Mouse (Mus musculus) frontal cortex, adult (tissue): Measurements from ENCODE around the gene Fam166a.
A peak's percentile ranks its signal among the peaks of the same experiment; 100 is the strongest.
"Not testable (repeated sequence)": the region's sequence is repeated elsewhere in the genome, so short reads cannot be mapped to it uniquely, and the experiment has no call there.

Experiments used
- ATAC-seq: cut with Nextera tagmentation; 2 replicates; pipeline ENCODE4 v1.9.2; 2017; ENCODE audit warnings: mild to moderate bottlenecking, moderate library complexity, mixed read lengths; ENCODE audit not compliant: low TSS enrichment

Gene Fam166a

DNA sequence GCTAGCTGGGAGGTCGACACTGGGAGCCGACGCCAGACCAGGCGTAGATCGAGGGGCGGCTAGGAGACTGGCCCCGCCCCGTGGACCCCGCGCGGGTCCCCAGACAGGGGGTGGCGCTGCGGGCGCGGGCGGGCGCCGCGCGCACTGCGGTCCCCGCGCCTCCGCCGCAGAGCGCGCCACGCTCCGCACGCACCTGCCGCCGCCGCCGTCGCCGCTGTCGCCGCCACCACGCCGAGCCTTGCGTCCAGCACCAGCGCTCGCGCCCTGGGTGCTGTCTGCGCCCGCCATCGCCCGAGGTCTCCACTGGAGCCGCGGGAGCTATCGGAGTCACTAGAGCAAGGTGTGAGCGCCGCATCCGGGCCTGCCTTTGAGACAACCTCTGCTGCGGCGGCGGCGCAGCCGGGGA is 23.6 kb downstream of the Fam166a start, which contains the start of the genes Rnf208 and Cysrt1:
Rnf208 (plus strand) TSS at position 155 of the 406 bp plus-strand sequence.
Cysrt1 (minus strand) TSS at position 352 of the 406 bp plus-strand sequence.
- ATAC-seq = peak; percentile 21

DNA sequence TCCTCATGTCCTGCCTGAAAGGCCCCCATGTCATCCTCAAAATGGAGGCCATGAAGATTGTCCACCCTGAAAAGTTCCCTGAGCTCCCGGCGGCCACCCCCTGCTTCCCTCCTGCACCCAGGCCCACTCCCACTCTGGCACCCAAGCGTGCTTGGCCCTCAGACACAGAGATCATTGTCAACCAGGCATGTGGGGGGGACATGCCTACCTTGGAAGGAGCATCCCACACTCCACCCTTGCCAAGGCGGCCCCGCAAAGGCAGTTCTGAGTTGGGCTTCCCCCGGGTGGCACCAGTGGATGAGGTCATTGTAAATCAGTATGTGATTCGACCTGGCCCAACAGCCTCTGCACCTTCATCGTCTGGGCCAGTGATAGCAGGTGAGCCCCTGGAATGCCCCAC is 24.8 kb downstream of the Fam166a start:
- no peak for ATAC-seq

DNA sequence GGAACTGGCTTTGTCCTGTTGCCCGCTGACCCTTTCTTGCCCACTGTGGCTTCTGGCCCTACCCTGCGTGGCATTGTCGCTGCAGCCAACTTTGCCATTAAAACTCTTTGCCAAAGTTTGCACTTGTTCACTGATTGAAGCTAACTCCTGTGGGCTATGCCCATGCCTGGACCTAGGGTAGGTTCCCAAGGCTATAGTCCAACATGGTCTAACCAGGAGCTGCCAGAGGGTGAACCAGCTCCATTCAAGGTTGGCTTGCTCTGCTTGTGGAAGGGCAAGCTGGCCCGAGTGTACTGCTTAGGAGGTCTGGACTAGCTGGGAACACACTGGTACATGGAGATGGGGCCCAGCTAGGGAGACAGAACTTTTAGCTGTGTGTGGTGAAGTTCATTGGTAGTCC is 25.6 kb downstream of the Fam166a start:
- ATAC-seq = no peak

DNA sequence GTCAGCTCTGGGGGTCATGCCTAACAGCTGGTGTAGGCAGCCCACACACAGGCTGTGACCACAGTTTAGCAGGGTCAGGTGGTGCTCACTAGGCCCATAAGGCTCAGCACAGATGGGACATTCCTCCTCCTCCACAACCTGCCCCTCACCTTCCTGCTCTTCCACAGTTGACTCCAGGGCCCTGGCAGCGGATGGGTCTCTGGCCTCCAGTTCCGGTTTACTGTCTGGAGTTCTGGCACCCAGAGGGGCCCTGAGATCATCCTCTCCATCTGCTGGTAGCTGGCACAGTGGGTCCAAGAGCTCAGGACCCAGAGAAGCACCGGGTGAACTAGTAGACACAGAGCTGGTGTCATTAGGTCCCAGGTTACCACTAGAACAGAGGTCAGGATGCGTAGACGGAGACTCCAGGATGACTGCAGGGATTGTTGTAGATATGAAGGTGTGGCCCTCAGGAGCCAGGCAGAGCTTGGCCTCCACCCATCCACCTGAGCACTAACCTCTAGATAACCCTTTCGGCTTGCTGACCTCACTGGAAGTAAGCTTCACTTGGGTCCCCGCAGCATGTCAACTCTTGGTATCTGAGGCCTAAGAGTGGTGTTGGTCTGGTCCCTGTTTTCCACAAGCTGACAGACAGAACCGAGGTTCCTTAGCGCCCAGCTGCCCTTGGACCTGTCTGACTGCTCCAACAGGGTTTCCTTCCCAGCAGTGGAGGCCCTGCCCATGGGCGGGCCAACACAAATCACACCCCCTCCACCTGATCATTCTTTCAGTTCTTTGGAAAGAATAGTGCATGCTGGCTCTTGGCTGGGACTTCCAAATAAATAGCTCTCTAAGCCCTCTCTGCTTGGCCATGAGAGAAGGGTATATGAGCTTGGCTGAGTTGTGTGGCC is 27.9 kb downstream of the Fam166a start, which contains the start of gene AL732309.1:
AL732309.1 (minus strand) TSS at position 681 of the 890 bp plus-strand sequence.
- ATAC-seq = no peak

DNA sequence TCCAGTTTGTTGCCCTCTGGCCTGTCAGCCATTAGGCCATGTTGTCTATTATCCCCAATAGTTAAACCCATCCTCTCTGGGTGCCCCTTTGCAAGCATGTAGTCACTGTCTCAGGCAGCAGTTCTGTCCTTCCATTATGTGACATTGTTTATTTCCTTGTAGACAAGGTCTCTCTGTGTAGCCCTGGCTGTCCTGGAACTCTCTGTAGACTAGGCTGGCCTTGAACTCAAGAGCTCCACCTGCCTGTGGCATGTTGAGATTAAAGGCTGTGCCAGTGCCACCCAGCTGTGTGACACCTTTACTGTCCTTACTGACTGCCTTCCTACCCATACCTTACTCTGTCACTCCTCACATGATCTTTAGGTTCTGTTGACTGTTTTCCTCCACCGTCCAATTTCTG is 33.8 kb downstream of the Fam166a start:
- no peak for ATAC-seq

DNA sequence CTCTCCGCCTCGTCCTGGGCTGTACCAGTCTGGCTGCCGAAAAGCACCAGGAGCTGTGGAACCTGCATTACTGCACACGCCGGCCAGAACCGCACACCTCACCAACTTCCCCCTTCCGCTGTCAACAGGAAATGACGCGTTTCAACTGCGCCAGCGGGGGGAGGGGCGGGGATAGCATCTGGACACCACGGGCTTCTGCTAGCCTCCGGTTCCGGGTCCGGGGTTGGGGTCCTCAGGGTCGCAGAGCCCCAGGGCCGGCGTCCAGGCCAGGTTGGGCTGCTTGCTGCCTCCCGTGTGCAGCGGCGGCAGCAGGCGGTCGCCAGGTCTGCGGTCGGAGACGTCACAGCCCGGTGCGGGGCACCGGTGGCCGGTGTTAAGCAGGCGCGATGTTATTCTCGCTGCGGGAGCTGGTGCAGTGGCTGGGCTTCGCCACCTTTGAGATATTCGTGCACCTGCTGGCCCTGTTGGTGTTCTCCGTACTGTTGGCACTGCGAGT is 36.8 kb downstream of the Fam166a start, which contains the start of gene Tmem203:
Tmem203 (plus strand) TSS at position 156 of the 496 bp plus-strand sequence.
- ATAC-seq = peak; percentile 89

DNA sequence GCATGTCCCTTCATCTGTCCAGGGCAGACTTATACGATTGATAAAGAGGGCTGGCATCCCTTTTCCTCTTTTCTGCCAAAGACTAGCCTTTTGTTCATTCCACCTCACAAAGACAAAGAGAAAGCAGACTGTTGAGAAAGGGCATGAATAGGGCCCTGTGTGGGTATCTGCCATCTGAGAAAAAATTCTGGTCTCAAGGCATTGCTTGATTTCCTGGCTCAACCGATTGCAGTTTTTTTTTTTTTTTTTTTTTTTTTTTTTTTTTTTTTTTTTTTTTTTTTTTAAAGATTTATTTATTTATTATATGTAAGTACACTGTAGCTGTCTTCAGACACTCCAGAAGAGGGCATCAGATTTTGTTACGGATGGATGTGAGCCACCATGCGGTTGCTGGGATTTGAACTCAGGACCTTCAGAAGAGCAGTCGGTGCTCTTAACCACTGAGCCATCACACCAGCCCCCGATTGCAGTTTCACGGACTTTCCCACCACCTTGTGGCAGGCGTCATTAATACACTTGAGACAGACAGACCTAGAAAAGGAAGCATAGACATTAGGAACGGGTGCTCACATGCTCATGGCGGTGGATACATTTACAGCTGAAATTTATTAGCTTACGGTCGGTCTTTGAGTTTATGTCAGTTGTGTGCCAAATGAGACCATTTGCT is 38.0 kb downstream of the Fam166a start:
- not testable (repeated sequence) for ATAC-seq

DNA sequence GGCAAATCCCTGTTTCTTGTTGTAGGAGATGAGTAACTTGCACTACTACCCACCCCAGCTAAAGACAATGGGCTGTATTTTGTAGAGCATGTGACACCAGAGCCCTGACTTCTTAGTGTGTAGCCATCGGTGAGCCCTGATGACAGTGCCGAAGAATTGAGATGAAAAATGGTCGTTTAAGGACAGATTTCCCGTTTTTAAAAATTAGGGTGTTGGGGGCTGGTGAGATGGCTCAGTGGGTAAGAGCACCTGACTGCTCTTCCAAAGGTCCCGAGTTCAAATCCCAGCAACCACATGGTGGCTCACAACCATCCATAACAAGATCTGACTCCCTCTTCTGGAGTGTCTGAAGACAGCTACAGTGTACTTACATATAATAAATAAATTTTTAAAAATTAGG is 38.7 kb downstream of the Fam166a start:
- ATAC-seq = not testable (repeated sequence)

DNA sequence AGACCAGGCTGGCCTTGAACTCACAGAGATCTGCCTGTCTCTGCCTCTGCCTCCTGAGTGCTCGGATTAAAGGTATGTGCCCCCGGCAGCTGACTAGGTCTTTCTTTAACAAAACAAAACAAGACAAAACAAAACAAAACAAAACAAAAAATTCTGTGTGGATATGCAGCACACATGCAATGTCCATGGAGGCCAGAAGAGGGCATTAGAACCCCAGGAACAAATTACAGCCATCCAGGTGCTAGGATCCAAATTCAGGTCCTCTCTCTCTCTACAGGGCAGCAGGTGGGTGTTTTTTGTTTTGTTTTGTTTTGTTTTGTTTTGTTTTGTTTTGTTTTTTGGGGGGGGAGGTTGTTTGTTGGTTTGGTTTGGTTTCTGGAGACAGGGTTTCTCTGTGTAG is 40.3 kb downstream of the Fam166a start:
- ATAC-seq = no peak

DNA sequence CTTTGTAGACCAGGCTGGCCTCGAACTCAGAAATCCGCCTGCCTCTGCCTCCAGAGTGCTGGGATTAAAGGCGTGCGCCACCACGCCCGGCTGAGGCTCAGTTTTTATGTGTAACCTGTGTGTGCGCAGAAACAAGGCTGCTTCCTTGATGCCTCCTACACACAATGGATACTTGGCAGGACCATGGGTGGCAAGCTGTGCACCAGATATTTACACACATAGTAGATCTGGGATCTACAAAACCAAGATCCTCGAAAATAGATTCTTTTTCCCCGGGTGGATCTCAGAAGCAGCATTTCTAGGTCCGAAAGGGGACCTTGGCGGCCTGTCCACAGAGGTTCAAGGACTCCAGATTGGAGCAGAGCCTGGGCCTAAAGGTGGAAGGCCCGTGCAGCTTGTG is 43.3 kb downstream of the Fam166a start:
- peak; percentile 32 for ATAC-seq

DNA sequence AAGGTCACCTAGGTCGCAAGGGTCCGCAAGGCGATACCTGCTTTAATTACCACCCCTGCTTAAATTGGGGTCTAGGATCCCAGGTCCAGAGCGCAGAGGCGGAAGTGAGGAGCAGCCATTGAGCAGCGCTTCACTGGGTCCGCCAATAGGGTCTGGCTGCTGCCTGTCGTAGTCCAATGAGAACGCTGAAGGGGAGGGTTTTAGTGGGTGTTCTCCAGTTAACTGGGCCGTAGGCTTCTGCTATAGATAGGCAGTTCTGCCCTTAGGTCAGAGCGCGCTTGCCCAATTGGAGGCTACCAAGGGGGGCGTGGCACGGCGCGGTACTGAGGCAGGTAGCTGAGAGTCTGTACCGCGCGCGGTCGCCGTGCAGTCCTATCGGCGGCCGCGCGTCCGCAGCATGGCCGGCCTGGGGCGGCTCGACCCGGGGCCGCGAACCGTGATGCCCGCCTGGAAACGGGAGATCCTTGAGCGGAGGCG is 43.8 kb downstream of the Fam166a start, which contains the start of gene Tprn:
Tprn (plus strand) TSS at position 328 of the 477 bp plus-strand sequence.
- peak; percentile 96 for ATAC-seq

DNA sequence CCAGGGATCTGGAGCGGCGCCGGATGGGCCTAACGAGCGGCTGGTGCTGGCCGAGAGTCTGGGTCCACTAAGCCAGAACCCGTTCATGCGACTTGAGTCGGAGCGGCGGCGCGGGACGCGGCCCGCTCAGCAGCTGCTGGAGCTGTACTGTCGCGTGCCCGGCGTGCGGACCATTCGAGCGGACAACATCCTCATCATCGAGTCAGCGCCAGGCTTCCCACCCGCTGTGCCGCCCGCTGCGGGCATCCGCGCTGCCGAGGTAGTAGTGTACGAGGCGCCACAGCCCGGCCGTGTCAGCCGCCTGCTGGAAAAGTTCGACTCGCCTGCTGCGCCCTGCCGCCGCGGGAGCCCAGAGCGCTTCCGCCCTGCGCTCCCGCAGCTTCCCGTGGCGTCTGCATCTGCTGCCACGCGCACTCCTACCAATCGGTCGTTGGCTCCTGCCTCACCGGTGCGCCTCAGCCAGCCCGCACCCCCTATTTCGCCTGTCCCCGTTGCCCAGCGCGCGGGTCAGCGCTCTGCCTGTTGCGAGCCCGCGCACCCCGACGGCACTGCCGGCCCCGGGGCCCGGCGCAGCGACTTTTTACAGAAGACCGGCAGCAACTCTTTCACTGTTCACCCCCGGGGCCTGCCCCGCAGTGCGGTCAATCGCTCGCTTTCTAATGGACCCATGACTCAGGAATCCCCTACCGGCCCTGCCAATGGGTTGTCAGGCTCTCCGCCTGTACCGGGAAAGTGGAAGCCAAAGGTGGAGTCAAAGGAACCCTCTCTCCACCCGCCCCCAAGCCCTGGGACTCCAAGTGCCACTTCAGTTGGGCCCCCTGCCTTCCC is 44.5 kb downstream of the Fam166a start:
- ATAC-seq = peak; percentile 14; the same call in 1 of the 2 replicates

DNA sequence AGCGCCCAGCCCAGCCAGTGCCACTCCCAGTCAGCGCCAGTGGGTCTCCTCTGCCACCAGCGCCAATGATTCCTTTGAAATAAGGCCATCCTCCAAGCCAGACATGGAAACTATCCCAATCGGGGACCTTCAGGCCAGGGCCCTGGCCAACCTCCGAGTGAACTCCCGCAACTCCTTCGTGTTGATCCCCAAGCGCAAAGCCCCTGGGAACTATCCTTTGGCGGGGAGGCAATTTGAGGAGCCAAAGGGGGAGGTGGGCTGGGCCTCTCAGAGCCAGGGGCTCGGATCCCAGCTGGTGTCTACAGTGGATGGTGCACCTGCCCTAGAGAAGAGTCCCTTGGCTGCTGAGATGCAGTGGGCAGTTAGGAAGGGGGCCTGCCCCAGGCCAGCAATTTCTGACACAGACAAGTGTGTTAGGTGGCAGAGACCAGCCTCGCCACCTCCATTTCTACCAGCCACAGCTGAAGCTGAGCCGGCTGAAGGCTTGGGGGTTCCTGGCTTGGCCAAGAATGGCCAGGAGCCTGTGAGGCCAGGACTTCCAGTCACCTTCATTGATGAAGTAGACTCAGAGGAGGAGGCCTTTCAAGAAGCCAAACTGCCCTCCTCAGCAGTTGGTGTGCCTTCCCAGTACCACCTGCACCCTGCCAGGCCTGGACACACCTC is 45.2 kb downstream of the Fam166a start:
- ATAC-seq = no peak

DNA sequence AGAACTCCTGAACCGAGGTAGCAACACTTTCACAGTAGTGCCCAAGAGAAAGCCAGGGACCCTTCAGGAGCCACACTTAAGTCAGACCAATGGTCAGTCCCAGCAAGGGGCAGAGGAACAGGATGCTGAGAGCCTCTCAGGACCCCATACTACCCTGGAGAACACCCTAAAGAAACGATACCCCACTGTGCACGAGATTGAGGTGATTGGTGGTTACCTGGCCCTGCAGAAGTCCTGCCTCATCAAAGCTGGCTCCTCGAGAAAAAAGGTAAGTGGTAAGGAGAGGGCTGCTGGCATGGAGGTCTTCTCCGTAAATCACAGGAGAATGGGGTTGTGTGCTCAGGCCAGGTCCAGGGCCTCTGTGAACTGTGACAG is 45.7 kb downstream of the Fam166a start:
- ATAC-seq = no peak

DNA sequence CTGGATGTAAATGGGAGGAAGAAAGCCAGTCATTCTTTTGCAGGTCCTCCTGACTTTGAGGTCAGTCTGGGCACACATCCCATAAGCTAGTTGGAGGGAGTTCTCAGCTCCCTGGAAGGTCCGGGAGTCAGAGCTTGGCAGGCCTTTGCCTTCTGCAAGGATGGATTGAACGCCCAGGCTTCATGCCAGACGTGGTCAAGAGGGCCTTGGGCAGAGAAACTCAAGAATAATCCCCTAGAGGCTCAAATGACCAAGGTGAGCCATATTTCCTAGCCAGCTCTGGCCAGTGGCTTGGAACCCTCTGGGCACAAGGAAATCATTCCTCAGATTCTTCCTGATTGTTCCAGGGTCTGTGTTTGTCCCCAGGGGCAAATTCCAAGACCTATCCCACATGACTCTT is 46.3 kb downstream of the Fam166a start:
- no peak for ATAC-seq

DNA sequence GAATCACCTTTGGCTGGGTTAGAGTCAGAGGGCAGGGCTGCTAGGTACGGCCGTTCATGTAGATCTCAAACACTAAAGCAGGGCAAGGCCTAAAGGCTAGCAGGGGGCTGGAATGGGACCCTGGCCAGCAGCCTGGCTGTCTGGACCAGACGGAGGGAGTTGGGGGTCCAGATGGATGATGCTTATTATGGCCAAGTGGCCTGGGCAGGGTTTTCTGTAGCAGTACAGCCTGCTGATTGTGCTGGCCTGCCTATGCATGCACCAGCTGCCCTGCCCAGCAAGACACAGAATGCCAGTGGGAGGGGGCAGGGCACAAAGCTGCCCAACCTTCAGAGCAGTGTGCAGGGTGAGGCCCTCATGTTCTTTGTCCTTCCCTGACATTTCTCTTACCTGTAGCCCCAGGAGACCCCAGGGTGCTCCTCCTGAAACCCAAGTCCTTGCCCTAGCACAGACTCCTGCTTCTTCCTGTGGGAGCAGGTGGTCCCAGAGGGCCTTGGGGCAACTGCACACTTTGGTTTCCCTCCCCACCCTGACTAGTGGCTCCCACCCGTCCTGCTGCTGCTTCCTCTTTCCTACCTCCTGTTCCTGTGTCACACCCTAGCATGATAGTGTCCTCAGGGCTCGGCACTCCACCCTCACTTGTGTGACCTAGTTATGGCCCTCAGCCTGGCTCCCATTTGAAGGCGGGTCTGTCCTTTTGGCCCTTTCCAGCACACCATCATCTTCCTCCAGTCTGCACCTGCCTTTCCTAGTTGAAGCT is 47.5 kb downstream of the Fam166a start:
- no peak for ATAC-seq

DNA sequence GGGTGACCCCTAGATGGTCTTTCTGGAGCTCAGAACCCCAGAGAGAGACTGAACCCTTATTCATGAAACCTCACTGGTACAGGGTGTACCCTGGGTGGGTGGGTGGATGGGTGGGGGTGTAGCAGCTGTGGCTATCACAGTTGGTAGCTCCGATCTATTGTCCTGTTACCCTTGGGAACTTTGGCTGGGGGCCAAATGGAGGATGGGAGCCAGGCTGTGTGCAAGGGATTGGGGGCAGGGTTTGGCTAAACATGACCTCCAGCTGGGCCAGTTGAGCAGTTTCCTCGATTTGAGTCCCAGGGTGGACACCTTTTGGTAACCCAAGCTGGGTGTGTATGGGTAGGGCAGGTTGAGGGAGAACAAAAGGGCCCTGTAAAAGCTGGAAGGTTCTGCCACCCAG is 48.2 kb downstream of the Fam166a start:
- ATAC-seq = no peak

DNA sequence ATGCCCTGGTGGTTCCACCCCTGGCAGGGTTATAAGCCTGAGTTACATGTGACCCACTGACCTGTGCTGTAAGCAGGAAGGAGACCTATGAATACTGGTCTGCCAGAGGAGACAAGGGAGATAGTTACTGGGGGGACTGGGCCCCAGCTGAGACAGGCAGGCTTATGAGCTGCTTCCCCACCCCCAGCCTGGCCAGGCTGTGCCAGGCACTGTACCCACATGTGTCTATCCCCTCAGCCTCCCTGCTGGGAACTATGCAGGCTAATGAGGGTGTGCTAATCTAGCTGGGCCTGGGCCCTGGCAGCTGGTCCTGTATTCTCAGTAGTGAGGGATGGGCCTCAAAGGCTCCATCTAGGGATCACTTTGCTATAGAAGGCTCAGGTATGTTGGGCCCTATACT is 48.7 kb downstream of the Fam166a start:
- ATAC-seq = 0 out of 2 replicates have a peak, but pooled peaks have one; percentile 10

DNA sequence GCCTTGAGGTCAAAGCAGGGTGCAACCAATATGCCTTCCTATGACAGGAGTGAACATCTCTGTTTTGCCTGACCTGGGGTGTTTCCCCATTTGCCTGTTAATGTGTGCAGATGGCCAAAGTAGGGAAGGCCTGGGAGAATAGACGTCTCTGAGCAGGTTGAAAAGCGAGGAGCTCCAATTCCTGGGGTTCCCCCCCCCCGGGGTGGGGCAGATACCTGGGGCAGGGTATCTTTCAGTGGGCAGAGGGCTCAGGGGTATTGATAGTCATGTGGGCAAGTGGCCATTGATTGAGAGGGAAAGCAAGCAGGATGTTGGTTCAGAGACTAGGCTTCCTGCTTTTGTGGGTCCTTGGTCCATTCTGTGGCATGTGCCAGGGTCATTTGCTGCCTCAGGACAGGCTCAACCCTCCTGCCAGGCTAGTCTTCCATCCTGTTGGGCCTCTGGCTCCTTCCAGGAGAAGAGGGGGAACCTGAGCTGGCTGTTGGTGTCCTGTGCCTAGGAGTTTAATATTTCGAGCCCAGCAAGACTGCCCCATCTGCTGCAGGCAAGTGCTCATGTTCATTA is 49.3 kb downstream of the Fam166a start:
- ATAC-seq = no peak
